Mouse (Mus musculus) cerebellum, adult 2 months (tissue): ENCODE results near the gene Plekhf1. TPM values are rescaled to one million over a fixed set of nuclear protein-coding genes. Genes with fewer than 3 reads are reported as not detected.

Experiments
- DNase-seq, 2 experiments: peaks; one replicate each; pipeline ENCODE4 v3.0.0; 2021
- H3K27ac ChIP-seq: fragments of 200-500 bp; 2 replicates; pipeline ENCODE4 v1.5.1; 2012; ENCODE audit warnings: low read length, control low read depth, inconsistent platforms; ENCODE audit not compliant: insufficient read depth
- H3K27me3 ChIP-seq: fragments of 200-500 bp; 2 replicates; pipeline ENCODE4 v1.6.1; 2012; ENCODE audit warnings: inconsistent platforms, mild to moderate bottlenecking, low read length, moderate library complexity; ENCODE audit not compliant: control insufficient read depth, insufficient read depth
- H3K4me1 ChIP-seq: fragments of 200-500 bp; 2 replicates; pipeline ENCODE4 v1.6.1; 2011; ENCODE audit warnings: low read length; ENCODE audit not compliant: control insufficient read depth, insufficient read depth
- H3K4me3 ChIP-seq: fragments of 200-500 bp; replicated peaks from 2 replicates; pipeline ENCODE3; 2011; ENCODE audit warnings: mild to moderate bottlenecking, low read depth, low read length, control low read depth; ENCODE audit not compliant: insufficient read depth
- CTCF ChIP-seq: fragments of 200-500 bp; IDR thresholded peaks from 2 replicates; pipeline ENCODE4 v1.5.1; 2011; ENCODE audit warnings: low read depth, mild to moderate bottlenecking, control low read depth, low read length, moderate library complexity, borderline replicate concordance; ENCODE audit not compliant: insufficient read depth
- POLR2A ChIP-seq: fragments of 200-500 bp; IDR thresholded peaks from 2 replicates; pipeline ENCODE4 v1.6.1; 2011; ENCODE audit warnings: low read length, control low read depth, borderline replicate concordance; ENCODE audit not compliant: insufficient read depth
- WGBS: fragments of 180-500 bp; shearing (Covaris S2); methylation state at CpG from one replicate; pipeline ENCODE4 v1.1.7; 2018; 5-methylcytosine and 5-hydroxymethylcytosine counted together
- polyA plus RNA-seq: library from polyadenylated mRNA; depleted of rRNA; stranded (reverse); fragments of >200 nt; gene quantifications from 2 replicates; pipeline ENCODE4 v1.2.3, GENCODE M21; 2012

Plekhf1 gene
- polyA plus RNA-seq, 1 experiment: 8.2 TPM

GRCm38 (mm10) chr7:38215281-38215680 is 12.5 kb downstream of the Plekhf1 start:
- 78% methylated on average over 7 of the region's 7 CpGs for WGBS
- Histone ChIP-seq H3K4me1 (peaks cover 45% of the 10 kb centered on the region), H3K27ac (no peak overlapping the region), H3K4me3 (no peak overlapping the region), H3K27me3 (no peaks in the 10 kb centered on the region)
- TF ChIP-seq POLR2A (no peak), CTCF (no peak)
- DNase-seq: no peak

- Histone ChIP-seq H3K4me1 (peaks cover 39% of the 10 kb centered on the region), H3K27ac (no peak overlapping the region), H3K4me3 (no peak overlapping the region), H3K27me3 (no peaks in the 10 kb centered on the region)
- no peak for TF ChIP-seq CTCF
- no peak for TF ChIP-seq POLR2A
- DNase-seq: no peak
- 80% methylated on average over 5 of the region's 5 CpGs for WGBS
Observed at GRCm38 (mm10) chr7:38214473-38215214, 13.2 kb downstream of the Plekhf1 start.

GRCm38 (mm10) chr7:38212651-38213062 is 15.2 kb downstream of the Plekhf1 start:
- 3% methylated on average over 3 of the region's 3 CpGs for WGBS
- peak in 1 of 2 experiments; percentile 76 for DNase-seq
- H3K4me1 ChIP-seq: peaks cover 27% of the 10 kb centered on the region
- no peak for TF ChIP-seq POLR2A
- TF ChIP-seq CTCF: no peak
- no peak overlapping the region for H3K4me3 ChIP-seq
- peak overlapping the region; percentile 61; the same call in 1 of the 2 replicates for H3K27ac ChIP-seq
- H3K27me3 ChIP-seq: no peaks in the 10 kb centered on the region

GRCm38 (mm10) chr7:38209478-38210152 is 18.2 kb downstream of the Plekhf1 start:
- 84% methylated on average over 11 of the region's 11 CpGs for WGBS
- Histone ChIP-seq H3K4me1 (peaks cover 20% of the 10 kb centered on the region), H3K27me3 (no peaks in the 10 kb centered on the region), H3K27ac (no peak overlapping the region), H3K4me3 (no peak overlapping the region)
- DNase-seq: no peak
- TF ChIP-seq POLR2A (no peak), CTCF (no peak)

GRCm38 (mm10) chr7:38208969-38209368 is 18.8 kb downstream of the Plekhf1 start:
- no peak overlapping the region for H3K4me3 ChIP-seq
- TF ChIP-seq CTCF (no peak), POLR2A (no peak)
- no peaks in the 10 kb centered on the region for H3K27me3 ChIP-seq
- DNase-seq: no peak
- peaks cover 18% of the 10 kb centered on the region for H3K4me1 ChIP-seq
- WGBS: 80% methylated on average over 3 of the region's 3 CpGs
- no peak overlapping the region for H3K27ac ChIP-seq

GRCm38 (mm10) chr7:38206564-38206963 is 21.3 kb downstream of the Plekhf1 start:
- H3K4me1 ChIP-seq: no peaks in the 10 kb centered on the region
- 80% methylated on average over 3 of the region's 3 CpGs for WGBS
- no peak overlapping the region for H3K4me3 ChIP-seq
- TF ChIP-seq CTCF: no peak
- no peak for TF ChIP-seq POLR2A
- DNase-seq: no peak
- H3K27ac ChIP-seq: no peak overlapping the region
- no peaks in the 10 kb centered on the region for H3K27me3 ChIP-seq

GRCm38 (mm10) chr7:38205801-38206200 is 22.0 kb downstream of the Plekhf1 start:
- TF ChIP-seq CTCF: no peak
- no peak for TF ChIP-seq POLR2A
- Histone ChIP-seq H3K4me1 (no peaks in the 10 kb centered on the region), H3K4me3 (no peak overlapping the region), H3K27ac (no peak overlapping the region), H3K27me3 (no peaks in the 10 kb centered on the region)
- DNase-seq: no peak
- WGBS: 57% methylated on average over 2 of the region's 2 CpGs

GRCm38 (mm10) chr7:38204314-38204713 is 23.5 kb downstream of the Plekhf1 start:
- WGBS: 90% methylated on average over 6 of the region's 6 CpGs
- no peaks in the 10 kb centered on the region for H3K27me3 ChIP-seq
- no peak overlapping the region for H3K27ac ChIP-seq
- TF ChIP-seq POLR2A (no peak), CTCF (no peak; the same call in 1 of the 2 replicates)
- no peak overlapping the region for H3K4me3 ChIP-seq
- no peaks in the 10 kb centered on the region for H3K4me1 ChIP-seq
- no peak for DNase-seq
